Mouse (Mus musculus): ENCODE data around the gene Stat5b. TPM values are rescaled to one million over a fixed set of nuclear protein-coding genes. Genes with fewer than 3 reads are reported as not detected.

Gene Stat5b
- polyA plus RNA-seq, 1 experiment from 2014 or later: 26.8 TPM

DNA sequence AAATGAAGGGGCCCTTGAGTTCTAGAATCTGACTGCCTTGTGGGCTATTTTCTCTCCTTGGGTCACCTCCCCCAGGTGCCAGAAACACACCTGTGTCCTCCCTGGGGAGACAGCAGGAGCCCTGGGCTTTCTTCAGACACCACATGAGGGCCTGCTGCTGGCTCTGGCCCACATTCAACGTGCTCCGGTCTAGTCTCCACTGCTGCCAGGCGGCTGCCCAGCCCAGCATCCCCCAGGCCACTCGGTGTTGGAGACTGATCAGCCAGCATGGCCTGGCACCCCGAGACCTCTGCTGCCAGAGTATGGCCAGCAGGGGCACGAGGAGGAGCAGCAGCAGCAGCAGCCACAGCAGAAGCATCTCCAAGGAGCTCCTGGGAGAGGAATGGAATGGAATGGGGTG lies 80.5 kb downstream of the Stat5b start:
- DNase-seq (ENCODE audit: low read depth, low spot score) (no peak), ATAC-seq (peak; percentile 13)
- ChIA-PET CTCF (interaction anchor here (0.6 kb wide), 1 partner anchor 8 kb away, joined by 3 read pairs; no protein-coding TSS in a partner anchor), POLR2A (interaction anchor here (1.7 kb wide), 1 partner anchor 38 kb away, joined by 5 read pairs; no protein-coding TSS in a partner anchor)
- in situ Hi-C loops (cut with MboI; ENCODE audit: low pct_unique_long_range_greater_than_20kb): no loop called here
- TF ChIP-seq CTCF (IDR thresholded peaks at IDR 0.05): no peak
- H3K27me3 ChIP-seq: no peaks in the 10 kb centered on the region

DNA sequence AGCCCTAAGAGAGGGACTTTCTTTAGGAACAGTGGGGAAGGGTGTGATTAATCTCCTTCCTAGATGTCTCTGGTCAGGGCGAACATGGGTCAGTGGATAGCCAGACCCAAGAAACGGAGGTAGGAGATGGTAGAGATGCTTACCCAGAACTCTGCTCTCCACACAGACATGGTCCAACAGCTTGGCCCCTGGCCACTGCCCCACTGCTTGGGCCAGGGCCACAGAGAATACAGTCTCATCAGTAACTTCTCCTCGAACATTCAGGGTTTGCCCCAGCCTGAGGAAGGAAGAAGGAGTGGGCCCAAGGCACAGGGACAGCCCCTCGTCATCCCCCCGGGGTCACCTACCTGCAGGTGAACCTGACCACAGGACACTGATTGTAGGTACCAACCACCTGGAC lies 82.7 kb downstream of the Stat5b start:
- CTCF ChIA-PET: no interaction called here
- POLR2A ChIA-PET: no interaction called here
- TF ChIP-seq CTCF (IDR thresholded peaks at IDR 0.05): no peak
- in situ Hi-C loops (cut with MboI; ENCODE audit: low pct_unique_long_range_greater_than_20kb): no loop called here
- peaks cover under 1% of the 10 kb centered on the region for H3K27me3 ChIP-seq
- ATAC-seq (no peak), DNase-seq (ENCODE audit: low read depth, low spot score) (no peak)

DNA sequence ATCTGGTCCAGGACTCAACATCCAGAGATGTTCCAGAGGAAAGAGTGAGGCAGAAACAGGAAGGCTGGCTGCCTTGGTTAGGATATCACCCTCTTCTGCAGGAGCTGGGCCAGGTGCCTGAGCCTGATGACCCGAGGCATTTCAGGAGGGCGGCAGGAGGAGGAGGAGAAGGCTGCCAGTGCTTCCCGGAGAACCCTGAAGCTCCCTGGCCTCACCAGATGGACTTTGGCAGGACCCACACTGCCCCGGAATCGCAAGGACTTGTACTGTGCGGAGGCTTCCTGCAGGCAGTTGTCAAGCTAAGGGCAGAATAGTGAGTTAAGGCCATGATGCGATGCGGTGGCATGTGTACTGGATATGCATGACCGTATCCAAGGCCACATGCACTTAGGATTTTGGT lies 83.8 kb downstream of the Stat5b start:
- CTCF ChIA-PET: no interaction called here

GRCm38 (mm10) chr11:100762831-100763230 lies 87.7 kb downstream of the Stat5b start, which contains the start of gene Hcrt:
TSS of gene Hcrt (minus strand) at chr11:100762931.
- CTCF ChIA-PET: interaction anchor here (1.1 kb wide), 1 partner anchor 10 kb away, joined by 3 read pairs; no protein-coding TSS in a partner anchor
- POLR2A ChIA-PET: interaction anchor here (0.6 kb wide), 1 partner anchor 336 kb away, joined by 3 read pairs; no protein-coding TSS in a partner anchor

More for the DNA sequence above, 83.8 kb downstream of the Stat5b start:
- no peak for ATAC-seq
- H3K27me3 ChIP-seq: peaks cover 10% of the 10 kb centered on the region
- DNase-seq (ENCODE audit: low read depth, low spot score): no peak
- TF ChIP-seq CTCF (IDR thresholded peaks at IDR 0.05): no peak
- in situ Hi-C loops (cut with MboI; ENCODE audit: low pct_unique_long_range_greater_than_20kb): no loop called here
- POLR2A ChIA-PET: no interaction called here

DNA sequence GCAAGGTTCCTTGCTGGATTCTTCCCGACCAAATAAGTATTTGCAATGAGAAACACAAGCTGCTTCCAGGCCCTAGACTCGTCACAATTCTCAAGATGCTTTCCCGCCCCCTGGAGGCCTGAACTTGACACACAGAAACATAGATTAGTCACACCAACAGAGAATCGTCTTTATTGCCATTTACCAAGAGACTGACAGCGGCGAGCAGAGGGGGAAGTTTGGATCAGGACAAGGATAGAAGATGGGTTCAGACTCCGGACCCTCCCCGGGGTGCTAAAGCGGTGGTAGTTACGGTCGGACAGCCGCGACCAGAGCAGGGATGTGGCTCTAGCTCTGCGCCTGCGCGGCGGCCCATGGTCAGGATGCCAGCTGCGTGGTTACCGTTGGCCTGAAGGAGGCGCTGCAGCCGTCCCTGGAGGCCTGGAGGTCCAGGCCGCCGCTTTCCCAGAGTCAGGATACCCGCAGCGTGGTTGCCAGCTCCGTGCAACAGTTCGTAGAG lies 88.9 kb downstream of the Stat5b start:
- ATAC-seq: no peak
- POLR2A ChIA-PET: no interaction called here
- CTCF ChIA-PET: interaction anchor here (1.3 to 1.5 kb wide), 2 partner anchors 9 to 47 kb away, joined by 3 to 6 read pairs; partner anchors contain the start of gene Hspb9
- peak; percentile 88 for TF ChIP-seq CTCF (IDR thresholded peaks at IDR 0.05)
- peaks cover 35% of the 10 kb centered on the region for H3K27me3 ChIP-seq
- no peak for DNase-seq (ENCODE audit: low read depth, low spot score)
- in situ Hi-C loops (cut with MboI; ENCODE audit: low pct_unique_long_range_greater_than_20kb): no loop called here

More at GRCm38 (mm10) chr11:100762831-100763230, 87.7 kb downstream of the Stat5b start, which contains the start of gene Hcrt:
- in situ Hi-C loops (cut with MboI; ENCODE audit: low pct_unique_long_range_greater_than_20kb): no loop called here
- DNase-seq (ENCODE audit: low read depth, low spot score): no peak
- peaks cover 26% of the 10 kb centered on the region for H3K27me3 ChIP-seq
- ATAC-seq: no peak
- no peak for TF ChIP-seq CTCF (IDR thresholded peaks at IDR 0.05)

GRCm38 (mm10) chr11:100759611-100760233 lies 90.8 kb downstream of the Stat5b start, which contains the start of gene Kcnh4:
TSS of gene Kcnh4 (minus strand) at chr11:100759942.
- ATAC-seq (no peak), DNase-seq (ENCODE audit: low read depth, low spot score) (no peak)
- in situ Hi-C loops (cut with MboI; ENCODE audit: low pct_unique_long_range_greater_than_20kb): no loop called here
- ChIA-PET POLR2A (no interaction called here), CTCF (no interaction called here)
- TF ChIP-seq CTCF (IDR thresholded peaks at IDR 0.05): no peak
- H3K27me3 ChIP-seq: peaks cover 35% of the 10 kb centered on the region

- DNase-seq (ENCODE audit: low read depth, low spot score): no peak
- no peak for ATAC-seq
- ChIA-PET POLR2A (no interaction called here), CTCF (no interaction called here)
- in situ Hi-C loops (cut with MboI; ENCODE audit: low pct_unique_long_range_greater_than_20kb): no loop called here
- H3K27me3 ChIP-seq: peaks cover 35% of the 10 kb centered on the region
- TF ChIP-seq CTCF (IDR thresholded peaks at IDR 0.05): no peak
Measured at GRCm38 (mm10) chr11:100758707-100759610, 91.6 kb downstream of the Stat5b start.

- DNase-seq (ENCODE audit: low read depth, low spot score) (no peak), ATAC-seq (no peak)
- CTCF ChIA-PET: no interaction called here
- H3K27me3 ChIP-seq: peaks cover 32% of the 10 kb centered on the region
- no peak for TF ChIP-seq CTCF (IDR thresholded peaks at IDR 0.05)
- in situ Hi-C loops (cut with MboI; ENCODE audit: low pct_unique_long_range_greater_than_20kb): no loop called here
- POLR2A ChIA-PET: interaction anchor here (0.5 kb wide), 1 partner anchor 14 kb away, joined by 3 read pairs; no protein-coding TSS in a partner anchor
Measured at GRCm38 (mm10) chr11:100757566-100757965, 93.0 kb downstream of the Stat5b start.

DNA sequence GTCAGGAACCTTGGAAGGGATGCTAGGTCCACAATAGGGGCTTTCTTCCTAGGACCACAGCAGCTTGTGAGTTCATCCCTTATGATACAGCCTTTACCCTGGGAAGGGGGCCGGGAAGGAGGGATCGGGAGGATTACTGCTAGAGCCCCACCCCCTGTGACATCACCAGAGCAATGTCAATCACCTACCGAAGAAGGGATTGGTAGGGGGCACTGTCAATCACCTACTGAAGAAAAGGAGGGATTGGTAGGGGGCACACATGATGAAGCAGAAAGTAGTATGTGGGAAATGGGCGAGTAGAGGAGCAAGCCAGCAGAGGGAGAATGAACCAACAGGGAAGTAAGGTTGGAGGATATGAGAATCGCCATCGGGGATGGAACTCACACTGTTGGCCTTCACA lies 94.0 kb downstream of the Stat5b start:
- no peak for TF ChIP-seq CTCF (IDR thresholded peaks at IDR 0.05)
- H3K27me3 ChIP-seq: peaks cover 23% of the 10 kb centered on the region
- in situ Hi-C loops (cut with MboI; ENCODE audit: low pct_unique_long_range_greater_than_20kb): no loop called here
- POLR2A ChIA-PET: no interaction called here
- ATAC-seq: no peak
- DNase-seq (ENCODE audit: low read depth, low spot score): no peak
- CTCF ChIA-PET: no interaction called here

GRCm38 (mm10) chr11:100754693-100755057 lies 95.8 kb downstream of the Stat5b start:
- POLR2A ChIA-PET: interaction anchor here (0.7 kb wide), 1 partner anchor 81 kb away, joined by 3 read pairs; no protein-coding TSS in a partner anchor
- in situ Hi-C loops (cut with MboI; ENCODE audit: low pct_unique_long_range_greater_than_20kb): no loop called here
- CTCF ChIA-PET: no interaction called here
- peaks cover 12% of the 10 kb centered on the region for H3K27me3 ChIP-seq
- ATAC-seq: no peak
- no peak for DNase-seq (ENCODE audit: low read depth, low spot score)
- TF ChIP-seq CTCF (IDR thresholded peaks at IDR 0.05): no peak
